Comparison of ENCODE assay signal across 8 mouse cellular contexts in genomic region chr19:47090550-47091156, GRCm38 (mm10). TPM values are rescaled to one million over a fixed set of nuclear protein-coding genes. Genes with fewer than 3 reads are reported as not detected.
A peak's percentile ranks its signal among the peaks of the same experiment; 100 is the strongest.
DNase-seq lines count a peak whose midpoint lies in the region; ATAC-seq lines count a peak whose summit lies in the region.

TSS of gene Usmg5 (minus strand) at chr19:47090647.
TSS of gene Pdcd11 (plus strand) at chr19:47090768.

- DNase-seq in adipocyte (ENCODE audit: low spot score), result peak; percentile 98
- peak; percentile 98 for DNase-seq in embryo, embryonic 10 days (ENCODE audit: low spot score)
- peak; percentile 96 for DNase-seq in gastrocnemius, postnatal 10 days
- DNase-seq in induced T-regulatory cell, adult 2 months (ENCODE audit: low read depth), result peak; percentile 98
- peak; percentile 91 to 97 for DNase-seq in left cerebral cortex, adult 9 months (ENCODE audit: low spot score in 2 of 2)
- peak; percentile 95 for DNase-seq in right cerebral cortex, postnatal 14 days
- DNase-seq in urinary bladder, postnatal 36 days (ENCODE audit: low spot score in 2 of 2), result peak; percentile 92 to 95

- ATAC-seq in megakaryocyte progenitor cell, adult 5-6 weeks (replicated peaks; ENCODE audit: poor library complexity), result peak; percentile 98

RNA-seq across cellular contexts. Expression of gene Usmg5, which starts in this region (rescaled TPM):
- 1,000 to 10,000 TPM; 1,048 to 1,221 TPM for total RNA-seq in gastrocnemius, postnatal 10 days (2021)
- total RNA-seq in megakaryocyte progenitor cell, adult 5-6 weeks (2015), result 483 and 581 TPM in 2 replicates
- 452 and 544 TPM in 2 replicates for total RNA-seq in megakaryocyte progenitor cell, adult 5-6 weeks (2017)

RNA-seq across cellular contexts. Expression of gene Pdcd11, which starts in this region (rescaled TPM):
- 10 to 100 TPM in 1 of 2 experiments, 1 to 10 TPM in 1; 8.4 to 11.8 TPM for total RNA-seq in gastrocnemius, postnatal 10 days (2021)
- total RNA-seq in megakaryocyte progenitor cell, adult 5-6 weeks (2015), result 9.0 and 12.6 TPM in 2 replicates
- total RNA-seq in megakaryocyte progenitor cell, adult 5-6 weeks (2017), result 23.0 and 27.4 TPM in 2 replicates

Comparison
In these comparisons a context has a peak if more than half of its experiments do, and no peak if none do; other contexts are left out.
1. Peak in every context shown above with its lines: DNase-seq and ATAC-seq.